Mouse (Mus musculus): Measurements from ENCODE around the gene Prlr.

The Prlr gene

GRCm38 (mm10) chr15:10177083-10177482 is at the start of gene Prlr:
TSS of gene Prlr (plus strand) at chr15:10177238.
- DNase-seq (ENCODE audit: low spot score in 2 of 2) = no peak

DNA sequence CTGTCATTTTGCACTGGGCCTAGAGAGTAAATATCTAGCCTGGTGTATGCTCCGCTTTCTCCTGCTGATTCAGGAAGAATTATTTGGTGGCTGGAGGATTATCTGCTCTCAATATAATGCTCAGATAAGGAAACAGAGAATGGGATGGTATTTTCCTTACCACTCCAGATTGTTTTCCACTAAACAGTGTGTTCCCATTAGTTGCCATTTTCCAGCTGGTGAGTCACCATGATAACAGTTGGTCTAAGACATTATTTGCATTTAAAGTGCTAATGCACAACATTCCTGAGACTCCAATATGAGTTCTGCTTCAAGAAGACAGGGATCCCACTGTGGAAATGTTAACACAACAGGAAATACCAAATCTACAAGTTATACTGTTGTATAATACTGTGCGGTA is 43.3 kb upstream of the Prlr start:
- no peak for DNase-seq (ENCODE audit: low spot score in 2 of 2)

DNA sequence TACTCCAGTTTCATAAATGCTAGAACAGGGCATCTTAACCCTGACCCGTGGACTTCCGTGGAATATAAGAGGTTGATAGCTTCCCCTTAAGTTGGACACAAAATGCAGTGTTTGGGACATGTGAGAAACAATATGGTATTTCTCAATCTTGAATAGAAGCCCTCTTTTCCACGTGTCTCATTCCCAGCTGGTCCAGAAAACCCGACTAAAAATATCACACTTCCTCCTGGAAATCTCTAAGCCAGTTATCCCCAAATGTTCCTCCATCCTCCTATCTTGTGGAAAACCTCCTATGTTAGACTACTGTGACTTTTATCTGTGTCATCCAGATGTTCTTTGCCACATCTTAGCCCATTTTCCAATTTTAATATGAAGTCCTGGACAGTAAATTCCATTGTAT is 42.1 kb upstream of the Prlr start:
- no peak for DNase-seq (ENCODE audit: low spot score in 2 of 2)

DNA sequence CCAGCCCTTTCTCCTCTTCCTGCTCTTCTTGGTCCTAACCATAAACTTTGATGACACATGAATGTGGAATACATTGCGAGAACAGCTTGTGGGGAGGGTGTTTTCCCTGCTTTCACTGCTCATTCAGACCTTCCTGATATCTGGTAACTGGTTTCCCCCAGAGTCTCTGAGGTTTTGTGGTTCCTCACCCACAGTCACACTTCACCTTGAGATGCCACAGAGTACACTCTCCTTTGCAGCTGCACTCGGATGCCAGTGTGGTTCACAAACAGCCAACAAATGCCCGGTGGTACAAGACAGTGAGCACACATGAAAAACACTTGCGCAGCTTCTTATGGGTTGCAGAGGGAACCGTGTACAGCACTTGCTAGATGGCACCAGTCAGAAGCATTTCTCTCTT is 32.5 kb upstream of the Prlr start:
- DNase-seq (ENCODE audit: low spot score in 2 of 2) = no peak

- no peak for DNase-seq (ENCODE audit: low spot score in 2 of 2)
Measured at GRCm38 (mm10) chr15:10148196-10148595, 28.8 kb upstream of the Prlr start.

DNA sequence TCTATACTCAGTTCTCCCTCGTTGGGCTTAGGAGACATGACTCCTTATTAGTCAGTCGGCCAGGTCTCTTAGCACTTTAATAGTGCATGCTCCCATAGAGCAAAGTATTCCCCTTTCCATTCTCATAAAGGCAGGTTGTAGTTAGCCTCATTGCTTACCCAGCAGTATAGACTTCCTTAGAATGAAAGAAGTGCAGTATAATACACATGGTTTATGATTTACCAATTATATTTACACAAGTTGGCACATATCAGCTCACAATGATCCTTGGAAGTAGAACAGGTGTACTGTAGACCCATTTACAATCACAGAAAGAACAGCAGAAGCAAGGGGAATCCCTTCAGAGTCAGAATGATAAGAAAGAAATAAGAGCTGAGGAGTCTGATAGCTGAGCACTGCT is 16.4 kb upstream of the Prlr start:
- DNase-seq (ENCODE audit: low spot score in 2 of 2) = no peak

DNA sequence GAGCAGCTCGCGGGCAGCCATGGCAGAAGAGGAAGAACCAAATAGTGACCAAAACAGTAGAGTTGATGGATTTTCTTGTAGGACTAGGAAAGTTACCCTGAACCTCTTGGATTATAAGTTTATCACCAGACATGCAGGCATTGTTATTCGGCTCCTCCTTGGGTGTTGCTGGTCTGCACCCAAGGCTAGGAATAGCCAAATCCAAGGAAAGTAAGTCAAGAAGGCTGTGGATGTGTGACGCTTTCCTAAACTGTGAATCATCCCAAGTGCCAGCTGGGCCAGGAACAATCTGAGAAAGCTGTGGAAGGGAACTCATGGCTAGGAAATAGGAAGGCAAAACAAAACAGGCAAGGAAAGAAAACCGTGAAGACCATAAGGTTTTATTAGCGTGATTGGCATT is 2.0 kb upstream of the Prlr start:
- DNase-seq (ENCODE audit: low spot score in 2 of 2) = no peak

GRCm38 (mm10) chr15:10175656-10176055 is 1.4 kb upstream of the Prlr start:
- no peak for DNase-seq (ENCODE audit: low spot score in 2 of 2)

- DNase-seq (ENCODE audit: low spot score in 2 of 2) = no peak
Measured at GRCm38 (mm10) chr15:10177519-10178130, 587 bp downstream of the Prlr start.

- no peak for DNase-seq (ENCODE audit: low spot score in 2 of 2)
Measured at GRCm38 (mm10) chr15:10178131-10178566, 1.1 kb downstream of the Prlr start.

DNA sequence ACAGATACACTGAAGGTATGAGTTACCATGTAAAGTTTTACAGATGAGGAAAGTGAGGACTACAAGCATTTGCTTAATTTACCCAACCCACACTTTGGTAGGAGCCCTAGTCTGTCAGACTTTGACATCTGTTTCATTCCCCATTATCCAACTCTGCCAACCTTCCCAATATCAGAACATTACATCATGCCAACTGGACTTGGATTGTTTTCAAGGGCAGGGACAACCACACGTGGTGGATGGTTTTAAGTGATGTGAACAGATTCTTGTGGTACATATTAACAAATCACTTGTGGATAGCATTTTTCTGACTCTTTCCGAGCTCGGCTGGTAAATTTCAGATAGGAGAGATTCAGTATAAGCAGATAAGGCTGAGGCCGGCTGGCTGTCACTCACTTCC is 3.7 kb downstream of the Prlr start:
- DNase-seq (ENCODE audit: low spot score in 2 of 2) = no peak

DNA sequence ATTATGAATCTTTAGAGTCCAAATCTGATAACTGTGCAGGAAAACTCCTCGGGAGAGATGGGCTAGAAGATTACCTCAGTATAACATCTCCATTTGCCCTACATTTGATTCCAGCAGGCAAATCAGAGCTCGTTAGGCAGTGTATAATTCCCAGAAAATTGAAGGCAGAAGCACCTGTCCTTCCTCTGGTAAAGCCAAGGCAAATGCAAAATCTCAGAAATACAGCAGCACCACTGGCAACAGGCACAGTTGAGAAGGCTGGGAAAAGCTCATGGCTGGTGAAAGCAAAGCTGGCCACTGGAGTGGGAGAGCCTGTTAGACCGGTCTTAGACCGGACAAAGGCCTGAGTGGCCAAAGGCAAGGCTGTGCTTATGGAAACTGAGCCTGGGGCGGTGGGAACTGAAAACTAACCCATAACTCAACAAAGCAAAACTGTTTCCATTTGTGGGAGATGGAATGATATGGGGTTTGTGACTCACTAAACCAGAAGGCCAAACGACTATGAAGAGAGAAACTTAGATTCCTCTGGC is 15.1 kb downstream of the Prlr start:
- no peak for DNase-seq (ENCODE audit: low spot score in 2 of 2)

- no peak for DNase-seq (ENCODE audit: low spot score in 2 of 2)
Measured at GRCm38 (mm10) chr15:10200991-10201390, 24.0 kb downstream of the Prlr start.

DNA sequence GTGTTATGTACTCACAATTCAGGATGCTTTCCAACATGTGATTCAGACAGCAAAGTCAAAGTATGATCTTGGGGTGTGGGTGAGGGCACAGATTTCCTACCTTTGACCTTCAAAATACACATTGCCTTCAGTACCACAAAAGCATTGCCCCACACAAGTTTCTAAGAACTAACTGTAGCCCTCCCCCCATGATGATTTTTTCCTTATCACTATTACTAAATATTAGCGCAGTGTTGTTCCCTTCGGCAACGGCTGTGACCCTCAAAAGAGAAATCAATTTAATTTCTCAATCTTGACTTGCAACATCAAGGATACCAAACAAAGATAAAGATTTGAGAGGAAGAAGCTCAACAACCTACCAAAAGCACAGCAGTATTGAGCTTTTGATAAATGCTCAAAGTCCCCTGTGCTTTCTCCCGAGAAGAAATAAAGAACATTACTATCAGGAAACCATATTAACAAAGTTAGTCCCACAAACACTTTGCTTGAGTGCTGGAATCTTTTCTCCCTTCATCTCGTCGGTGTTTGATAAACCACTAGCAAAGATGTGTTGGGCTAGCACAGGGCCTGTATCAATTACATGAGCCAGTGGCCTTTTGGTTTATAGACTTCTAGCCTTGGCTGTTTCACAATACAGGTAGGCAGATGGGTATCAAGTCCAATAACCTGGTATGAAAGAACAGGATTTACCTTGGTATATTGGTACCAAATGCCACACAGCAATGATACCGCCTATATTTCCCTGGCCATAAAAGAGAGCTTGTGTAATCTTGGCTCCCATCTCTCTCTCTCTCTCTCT is 25.7 kb downstream of the Prlr start:
- DNase-seq (ENCODE audit: low spot score in 2 of 2) = no peak

DNA sequence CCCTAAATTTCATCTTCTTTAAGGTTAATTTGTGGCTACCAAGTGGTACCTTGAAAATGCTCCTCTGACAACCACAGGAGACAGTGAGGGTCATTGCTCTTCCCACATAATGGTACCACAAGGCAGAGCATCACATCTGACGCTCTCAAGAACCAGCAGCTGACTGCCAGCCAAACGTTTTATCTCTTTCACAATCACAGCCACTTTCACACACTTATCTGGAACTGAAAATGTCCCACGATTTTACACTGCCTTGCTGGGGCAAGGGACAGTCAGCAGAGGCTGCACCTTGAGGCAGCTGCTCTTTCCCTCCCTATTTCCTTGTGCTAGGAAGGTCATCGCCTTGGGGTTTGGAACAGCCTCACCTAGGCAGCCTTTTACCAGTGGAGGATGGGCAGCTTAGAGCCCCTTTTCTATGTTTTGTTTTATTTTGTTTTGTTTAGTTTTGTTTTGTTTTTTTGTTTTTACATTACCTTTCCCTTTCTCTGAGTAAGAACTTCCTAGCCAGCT is 33.3 kb downstream of the Prlr start:
- no peak for DNase-seq (ENCODE audit: low spot score in 2 of 2)

DNA sequence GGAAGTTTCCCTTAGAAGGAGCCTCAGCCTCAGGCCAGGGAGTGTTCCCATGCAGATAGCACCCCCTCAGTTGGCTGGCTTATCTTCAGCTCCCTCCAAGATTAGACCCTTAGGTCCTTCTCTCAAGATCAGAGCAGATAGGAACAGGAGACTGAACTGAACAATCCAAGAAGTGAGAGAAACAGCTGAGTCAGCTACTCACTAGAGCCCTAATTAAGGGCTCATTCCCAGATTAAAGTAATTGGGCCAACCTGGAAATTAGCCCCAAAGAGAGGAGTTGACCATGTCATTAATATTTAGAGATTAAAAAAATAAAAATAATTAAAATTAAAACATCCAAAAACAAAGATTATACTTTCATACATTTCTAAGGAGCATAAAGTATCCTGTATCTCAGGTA is 35.0 kb downstream of the Prlr start:
- DNase-seq (ENCODE audit: low spot score in 2 of 2) = no peak

GRCm38 (mm10) chr15:10213213-10213612 is 36.2 kb downstream of the Prlr start:
- DNase-seq (ENCODE audit: low spot score in 2 of 2) = no peak

- DNase-seq (ENCODE audit: low spot score in 2 of 2) = no peak
Measured at GRCm38 (mm10) chr15:10213710-10214109, 36.7 kb downstream of the Prlr start.

DNA sequence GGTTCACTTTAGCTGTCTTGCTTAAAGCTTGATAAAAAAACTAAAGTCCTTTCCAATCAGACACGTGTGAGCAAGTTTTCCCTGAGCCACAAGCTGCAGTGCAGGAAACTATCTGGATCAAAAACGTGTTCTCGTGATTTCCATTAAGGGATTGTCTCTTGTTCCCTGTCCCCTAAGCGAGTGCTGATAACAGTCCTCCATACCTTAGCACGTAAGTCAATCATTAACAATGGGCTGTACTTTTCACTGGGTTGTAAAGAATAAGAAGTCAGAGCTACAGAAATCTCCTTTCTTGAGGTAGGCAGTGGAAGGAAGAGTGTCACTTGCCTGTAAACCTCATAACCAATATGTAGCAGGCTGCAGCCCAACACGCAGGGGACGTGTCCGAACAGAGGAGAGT is 38.7 kb downstream of the Prlr start:
- no peak for DNase-seq (ENCODE audit: low spot score in 2 of 2)

- DNase-seq (ENCODE audit: low spot score in 2 of 2) = no peak
Measured at GRCm38 (mm10) chr15:10216189-10216588, 39.2 kb downstream of the Prlr start.

DNA sequence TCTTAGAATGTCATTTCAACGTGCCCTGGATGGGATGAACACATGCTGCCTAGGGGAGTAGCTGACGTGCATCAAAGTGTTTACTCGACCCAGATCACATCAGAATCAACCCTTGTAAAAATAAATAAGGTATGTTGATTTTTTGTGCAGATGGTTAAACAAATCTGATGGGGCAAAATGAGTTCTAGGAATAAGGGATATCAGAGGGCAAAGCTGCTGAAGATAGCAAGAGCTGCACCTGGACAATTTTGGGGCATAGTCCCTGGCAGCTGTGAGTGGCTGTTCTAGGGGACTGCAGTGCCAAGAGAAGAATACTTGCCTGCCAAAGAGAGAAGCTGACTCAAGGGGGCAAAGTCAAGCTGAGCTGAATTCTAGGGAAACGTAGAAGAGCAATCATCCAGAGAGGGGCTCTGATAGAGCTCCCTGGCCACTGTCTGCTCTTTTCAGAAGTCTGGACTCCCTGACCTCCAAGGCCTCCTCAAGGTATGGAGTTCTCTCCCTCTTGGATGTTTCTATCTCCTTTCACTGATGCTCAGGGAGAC is 46.6 kb downstream of the Prlr start:
- DNase-seq (ENCODE audit: low spot score in 2 of 2) = no peak

GRCm38 (mm10) chr15:10225701-10226100 is 48.7 kb downstream of the Prlr start:
- no peak for DNase-seq (ENCODE audit: low spot score in 2 of 2)

DNA sequence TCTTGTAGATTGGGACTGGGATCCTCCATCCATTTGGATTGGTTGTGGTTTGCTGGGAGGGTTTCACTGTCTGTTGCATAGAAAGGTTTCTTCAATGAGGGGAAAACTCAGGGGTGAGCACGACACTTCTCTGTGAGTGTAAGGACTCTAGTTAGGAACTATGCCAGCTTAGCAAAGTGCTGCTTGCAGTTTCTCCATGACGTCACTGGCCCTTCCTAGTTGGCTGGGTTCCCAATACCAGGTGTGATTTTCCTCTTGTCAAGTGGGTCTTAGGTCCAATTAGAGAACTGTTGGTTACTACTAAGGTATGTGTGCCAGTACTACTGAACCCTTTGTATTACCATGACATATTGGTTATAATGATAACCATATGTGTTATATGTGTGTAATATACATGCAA is 51.6 kb downstream of the Prlr start:
- DNase-seq (ENCODE audit: low spot score in 2 of 2) = no peak

Data from frontal cortex, postnatal 14 days (tissue).